Mouse (Mus musculus) hindbrain, embryonic 16.5 days (tissue): ENCODE data around the gene Trmt61a. TPM values are rescaled to one million over a fixed set of nuclear protein-coding genes. Genes with fewer than 3 reads are reported as not detected.
A peak's percentile ranks its signal among the peaks of the same experiment; 100 is the strongest.

ENCODE experiments used
- ATAC-seq: fragments of 200-750 bp; cut with Nextera tagmentation; 2 replicates; pipeline ENCODE4 v1.8.0; 2017; ENCODE audit warnings: moderate TSS enrichment, moderate library complexity
- H3K27ac ChIP-seq: fragments of 300-500 bp; sonication (generic); 2 replicates; pipeline ENCODE4 v1.5.1; 2014; ENCODE audit warnings: low read depth, mild to moderate bottlenecking, control low read depth, low read length, moderate library complexity
- H3K27me3 ChIP-seq: fragments of 300-500 bp; sonication (generic); replicated peaks from 2 replicates; pipeline ENCODE4 v1.6.1; 2014; ENCODE audit warnings: low read length; ENCODE audit not compliant: control insufficient read depth, insufficient read depth
- H3K36me3 ChIP-seq: fragments of 300-500 bp; sonication (generic); 2 replicates; pipeline ENCODE4 v1.6.1; 2014; ENCODE audit warnings: mild to moderate bottlenecking, low read length, moderate library complexity, mixed read lengths; ENCODE audit not compliant: control insufficient read depth, insufficient read depth
- H3K4me1 ChIP-seq: fragments of 300-500 bp; sonication (generic); 2 replicates; pipeline ENCODE4 v1.6.1; 2014; ENCODE audit warnings: low read depth, low read length; ENCODE audit not compliant: control insufficient read depth, insufficient read depth
- H3K4me2 ChIP-seq: fragments of 300-500 bp; sonication (generic); 2 replicates; pipeline ENCODE4 v1.6.1; 2014; ENCODE audit warnings: mild to moderate bottlenecking, low read length, control low read depth, moderate library complexity
- H3K4me3 ChIP-seq: fragments of 300-500 bp; sonication (generic); 2 replicates; pipeline ENCODE4 v1.5.1; 2014; ENCODE audit warnings: mild to moderate bottlenecking, low read length, control low read depth, moderate library complexity
- H3K9ac ChIP-seq: fragments of 300-500 bp; sonication (generic); 2 replicates; pipeline ENCODE4 v1.6.1; 2014; ENCODE audit warnings: low read depth, mild to moderate bottlenecking, control low read depth, low read length, moderate library complexity
- H3K9me3 ChIP-seq: fragments of 300-500 bp; sonication (generic); 2 replicates; pipeline ENCODE4 v1.6.1; 2014; ENCODE audit warnings: mild to moderate bottlenecking, low read length, moderate library complexity; ENCODE audit not compliant: control insufficient read depth
- WGBS: fragments of 180-500 bp; shearing (Covaris S2); extraction: QIAGEN DNeasy Blood & Tissue Kit; methylation state at CpG from one replicate; pipeline ENCODE4 v1.1.7; 2014; 5-methylcytosine and 5-hydroxymethylcytosine counted together
- polyA plus RNA-seq: library from polyadenylated mRNA; unstranded; fragments of >200 nt; fragmentation: Nextera tagmentation; extraction: Ambion mirVana; gene quantifications from 2 replicates; pipeline ENCODE4 v1.2.1, GENCODE M21; 2015

Gene Trmt61a
- polyA plus RNA-seq, 1 experiment from 2014 or later, result 8.8 TPM

- ATAC-seq, result peak; percentile 53
- H3K27ac ChIP-seq, result peak overlapping the region; percentile 83
- no peaks in the 10 kb centered on the region for H3K36me3 ChIP-seq
- no peak overlapping the region for H3K4me2 ChIP-seq
- no peak overlapping the region for H3K9ac ChIP-seq
- peaks cover 71% of the 10 kb centered on the region for H3K4me1 ChIP-seq
- no peaks in the 10 kb centered on the region for H3K9me3 ChIP-seq
- no peaks in the 10 kb centered on the region for H3K27me3 ChIP-seq
- H3K4me3 ChIP-seq, result no peak overlapping the region
- WGBS, result 9% methylated on average over 5 of the region's 5 CpGs
Observed at GRCm38 (mm10) chr12:111691346-111691872, 13.5 kb downstream of the Trmt61a start.

- Histone ChIP-seq H3K9ac (peak overlapping the region; percentile 27; the same call in 1 of the 2 replicates), H3K4me1 (peaks cover 58% of the 10 kb centered on the region), H3K4me2 (no peak overlapping the region), H3K36me3 (no peaks in the 10 kb centered on the region), H3K27me3 (no peaks in the 10 kb centered on the region), H3K9me3 (no peaks in the 10 kb centered on the region), H3K4me3 (no peak overlapping the region), H3K27ac (peak overlapping the region; percentile 83)
- ATAC-seq, result no peak
- 55% methylated on average over 5 of the region's 5 CpGs for WGBS
Observed at GRCm38 (mm10) chr12:111692899-111693298, 15.0 kb downstream of the Trmt61a start.

GRCm38 (mm10) chr12:111693341-111694270 lies 15.7 kb downstream of the Trmt61a start:
- no peak overlapping the region for H3K4me3 ChIP-seq
- peak; percentile 81 for ATAC-seq
- peaks cover 53% of the 10 kb centered on the region for H3K4me1 ChIP-seq
- no peaks in the 10 kb centered on the region for H3K9me3 ChIP-seq
- peak overlapping the region; percentile 39 for H3K9ac ChIP-seq
- peak overlapping the region; percentile 34 for H3K4me2 ChIP-seq
- peak overlapping the region; percentile 83 for H3K27ac ChIP-seq
- H3K36me3 ChIP-seq, result no peaks in the 10 kb centered on the region
- H3K27me3 ChIP-seq, result no peaks in the 10 kb centered on the region
- 7% methylated on average over 18 of the region's 18 CpGs for WGBS

- WGBS, result 4% methylated on average over 12 of the region's 12 CpGs
- Histone ChIP-seq H3K27me3 (no peaks in the 10 kb centered on the region), H3K4me3 (no peak overlapping the region), H3K27ac (peak overlapping the region; percentile 83), H3K4me2 (peak overlapping the region; percentile 34), H3K9ac (peak overlapping the region; percentile 54), H3K9me3 (no peaks in the 10 kb centered on the region), H3K4me1 (peaks cover 53% of the 10 kb centered on the region), H3K36me3 (no peaks in the 10 kb centered on the region)
- ATAC-seq, result peak; percentile 65
Observed at GRCm38 (mm10) chr12:111694271-111694781, 16.4 kb downstream of the Trmt61a start.

GRCm38 (mm10) chr12:111694880-111695804 lies 17.2 kb downstream of the Trmt61a start:
- Histone ChIP-seq H3K36me3 (no peaks in the 10 kb centered on the region), H3K4me2 (peak overlapping the region; percentile 30; the same call in 1 of the 2 replicates), H3K27ac (peak overlapping the region; percentile 83), H3K9me3 (no peaks in the 10 kb centered on the region), H3K9ac (peak overlapping the region; percentile 54), H3K4me1 (peaks cover 53% of the 10 kb centered on the region), H3K27me3 (no peaks in the 10 kb centered on the region), H3K4me3 (no peak overlapping the region)
- WGBS, result 31% methylated on average over 13 of the region's 13 CpGs
- peak; percentile 65 for ATAC-seq

- H3K4me2 ChIP-seq, result no peak overlapping the region
- no peak for ATAC-seq
- peaks cover 44% of the 10 kb centered on the region for H3K4me1 ChIP-seq
- H3K27ac ChIP-seq, result peak overlapping the region; percentile 83
- H3K4me3 ChIP-seq, result no peak overlapping the region
- no peaks in the 10 kb centered on the region for H3K36me3 ChIP-seq
- no peaks in the 10 kb centered on the region for H3K9me3 ChIP-seq
- no peaks in the 10 kb centered on the region for H3K27me3 ChIP-seq
- 18% methylated on average over 6 of the region's 6 CpGs for WGBS
- H3K9ac ChIP-seq, result no peak overlapping the region
Observed at GRCm38 (mm10) chr12:111696239-111696638, 18.3 kb downstream of the Trmt61a start.

- Histone ChIP-seq H3K4me2 (no peak overlapping the region), H3K27ac (no peak overlapping the region), H3K9me3 (no peaks in the 10 kb centered on the region), H3K36me3 (no peaks in the 10 kb centered on the region), H3K9ac (no peak overlapping the region), H3K4me1 (peaks cover 35% of the 10 kb centered on the region), H3K4me3 (no peak overlapping the region), H3K27me3 (no peaks in the 10 kb centered on the region)
- no peak for ATAC-seq
- WGBS, result 77% methylated on average over 4 of the region's 4 CpGs
Observed at GRCm38 (mm10) chr12:111697708-111698107, 19.8 kb downstream of the Trmt61a start.

- no peaks in the 10 kb centered on the region for H3K27me3 ChIP-seq
- H3K4me1 ChIP-seq, result peaks cover 28% of the 10 kb centered on the region
- H3K9me3 ChIP-seq, result no peaks in the 10 kb centered on the region
- H3K36me3 ChIP-seq, result no peaks in the 10 kb centered on the region
- H3K27ac ChIP-seq, result no peak overlapping the region
- 64% methylated on average over 6 of the region's 6 CpGs for WGBS
- H3K4me2 ChIP-seq, result no peak overlapping the region
- ATAC-seq, result no peak
- H3K9ac ChIP-seq, result no peak overlapping the region
- H3K4me3 ChIP-seq, result no peak overlapping the region
Observed at GRCm38 (mm10) chr12:111698346-111698913, 20.5 kb downstream of the Trmt61a start.
